Mouse (Mus musculus) brain, embryonic 14.5 days (tissue): ENCODE measurements around the gene Utp11.

ENCODE experiments used
- CTCF ChIP-seq: fragments of 200-500 bp; IDR thresholded peaks from 2 replicates; pipeline ENCODE4 v1.5.1; 2012; ENCODE audit warnings: inconsistent platforms, mild to moderate bottlenecking, moderate library complexity, borderline replicate concordance; ENCODE audit not compliant: insufficient read depth, insufficient read length; ENCODE audit errors: extremely low read depth
- POLR2A ChIP-seq: fragments of 200-500 bp; IDR thresholded peaks from 2 replicates; pipeline ENCODE4 v1.6.1; 2012; ENCODE audit warnings: mild to moderate bottlenecking, inconsistent platforms, borderline replicate concordance; ENCODE audit not compliant: poor library complexity, insufficient read depth, insufficient read length, severe bottlenecking; ENCODE audit errors: extremely low read depth

- TF ChIP-seq CTCF (no peak), POLR2A (no peak)
Observed at GRCm38 (mm10) chr4:124695786-124696516, 2.6 kb upstream of the Utp11 start.
